Mouse (Mus musculus) ZHBTc4 (cell line): Measurements from ENCODE around the gene Ror2.
A peak's percentile ranks its signal among the peaks of the same experiment; 100 is the strongest.

ENCODE experiments used
- DNase-seq: peaks from one replicate; pipeline ENCODE4 v3.0.0-alpha.2; 2011; ENCODE audit warnings: low read depth, low spot score

The Ror2 gene

DNA sequence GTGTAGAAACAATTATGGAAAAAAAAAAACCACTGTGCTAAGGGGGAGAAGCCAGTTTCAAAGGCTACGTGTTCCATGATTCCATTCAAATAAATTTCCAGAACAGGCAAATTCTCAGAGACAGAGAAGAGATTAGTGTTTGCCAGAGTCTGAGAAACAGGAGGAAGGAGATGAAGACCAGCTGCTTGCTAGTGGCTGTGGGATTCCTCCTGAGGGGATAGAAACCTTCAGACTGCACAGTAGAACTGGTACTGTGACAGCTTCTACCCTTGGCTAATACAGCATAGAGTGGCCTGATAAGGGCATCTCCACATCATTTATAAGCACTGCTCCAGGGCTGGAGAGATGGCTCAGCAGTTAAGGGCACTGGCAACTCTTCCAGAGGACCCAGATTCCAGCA lies 11.2 kb downstream of the Ror2 start:
- no peak for DNase-seq

DNA sequence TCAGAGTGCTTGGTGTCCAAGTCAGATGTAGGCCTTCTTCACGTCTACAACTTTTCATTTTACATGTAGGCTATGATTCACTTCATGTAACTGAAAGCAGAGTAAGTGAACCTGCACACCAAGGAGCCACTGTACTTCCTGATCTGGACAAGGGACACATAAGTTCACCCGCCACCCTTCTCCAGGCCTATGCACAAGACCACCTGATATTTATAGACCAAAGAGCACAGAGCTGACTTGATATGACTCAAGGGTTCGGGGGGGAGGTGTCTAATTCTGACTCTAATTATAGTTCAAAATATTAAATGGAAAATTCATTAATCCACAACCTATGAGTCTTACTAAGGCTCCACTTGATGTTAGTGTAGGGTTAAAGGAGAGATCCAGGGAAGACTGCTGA lies 14.3 kb downstream of the Ror2 start:
- DNase-seq, result no peak

DNA sequence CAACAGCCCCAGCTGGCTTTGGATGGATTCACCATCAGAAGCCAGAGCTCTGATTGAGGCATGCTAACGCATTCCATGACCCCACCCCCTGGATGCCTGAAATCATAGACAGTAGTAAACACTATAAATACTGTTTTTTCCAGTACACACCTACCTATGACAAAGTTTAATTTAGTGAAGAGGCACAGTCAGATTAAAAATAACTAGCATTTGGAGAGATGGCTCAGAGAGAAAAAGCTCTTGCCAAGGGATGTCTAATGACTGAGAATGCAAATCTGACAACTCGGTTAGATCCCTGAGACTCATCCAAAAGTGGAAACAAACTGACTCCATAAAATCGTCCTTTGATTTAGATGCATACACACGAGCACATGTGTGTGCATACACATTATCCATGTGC lies 15.4 kb downstream of the Ror2 start:
- peak; percentile 46 for DNase-seq

DNA sequence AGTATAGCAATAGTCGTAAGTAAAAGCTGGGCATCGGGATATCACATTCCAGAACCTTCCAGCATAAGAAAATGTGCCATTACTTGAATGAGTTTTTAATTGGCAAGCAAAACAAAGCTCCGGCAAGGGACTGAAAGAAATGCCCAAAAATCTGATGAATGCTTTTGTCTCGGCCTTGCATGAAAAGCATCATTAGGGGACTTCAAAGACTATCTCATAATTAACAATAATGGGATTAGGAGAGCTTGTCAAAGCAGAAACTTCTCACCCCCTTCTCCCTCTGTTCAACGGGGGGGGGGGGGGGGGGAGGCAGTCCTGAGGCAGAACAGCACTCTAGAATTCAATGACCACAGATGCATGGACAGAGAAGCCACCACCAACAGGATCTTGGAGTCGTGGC lies 17.4 kb downstream of the Ror2 start:
- DNase-seq, result no peak

DNA sequence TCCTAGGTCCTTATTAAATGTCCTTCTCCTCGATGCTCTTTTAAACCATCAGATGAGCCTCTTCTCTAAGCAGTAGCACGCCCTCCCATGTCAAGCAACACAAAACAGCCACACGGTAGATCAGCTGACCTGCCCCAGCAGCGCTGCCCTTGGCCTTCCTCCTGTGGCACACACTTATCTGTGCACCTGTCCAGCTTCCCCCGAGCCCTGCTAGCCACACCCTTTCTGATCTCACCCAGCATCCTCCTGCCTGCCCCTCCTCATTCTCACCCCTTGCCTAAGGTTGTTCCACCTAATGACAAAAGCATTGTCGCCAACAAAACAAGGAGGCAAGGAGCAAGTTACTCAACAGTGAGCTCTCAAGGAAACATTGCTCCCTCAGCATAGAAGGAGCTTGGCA lies 18.1 kb downstream of the Ror2 start:
- DNase-seq, result no peak

DNA sequence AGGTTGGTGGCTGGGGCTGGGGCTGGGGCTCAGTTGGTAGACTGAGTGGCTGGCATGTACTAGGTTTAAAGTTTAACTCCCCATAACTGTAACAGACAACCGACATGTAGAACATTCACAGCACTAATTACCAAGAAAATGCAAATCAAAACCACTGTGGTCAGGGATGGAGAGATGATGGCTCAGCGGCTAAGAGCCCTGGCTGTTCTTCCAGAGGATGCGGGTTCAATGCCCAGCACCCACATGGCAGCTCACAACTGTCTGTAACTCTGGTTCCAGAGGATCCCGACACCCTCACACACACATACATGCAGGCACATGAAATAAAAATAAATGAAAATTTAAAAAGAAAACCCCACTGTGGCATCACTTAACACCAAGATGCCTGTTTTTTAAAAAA lies 18.8 kb downstream of the Ror2 start:
- DNase-seq, result no peak

DNA sequence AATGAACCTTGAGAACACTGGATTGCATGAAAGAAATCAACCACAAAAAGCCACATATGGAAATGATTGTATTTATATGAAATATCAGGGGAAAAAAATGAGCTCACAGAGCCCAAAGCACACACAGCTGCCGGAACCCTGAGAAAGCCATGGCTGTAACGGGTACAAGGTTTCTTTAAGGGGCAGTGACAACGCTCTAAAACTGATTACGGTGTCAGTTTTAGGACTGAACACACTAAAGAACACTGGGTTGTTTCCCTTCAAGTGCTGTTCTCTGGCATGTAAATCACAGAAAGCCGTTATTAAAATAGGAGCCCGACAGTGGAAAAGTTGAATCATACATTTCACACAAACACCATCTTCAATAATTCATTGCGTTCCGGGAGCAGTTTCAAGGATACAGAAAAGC lies 19.4 kb downstream of the Ror2 start:
- DNase-seq, result no peak

DNA sequence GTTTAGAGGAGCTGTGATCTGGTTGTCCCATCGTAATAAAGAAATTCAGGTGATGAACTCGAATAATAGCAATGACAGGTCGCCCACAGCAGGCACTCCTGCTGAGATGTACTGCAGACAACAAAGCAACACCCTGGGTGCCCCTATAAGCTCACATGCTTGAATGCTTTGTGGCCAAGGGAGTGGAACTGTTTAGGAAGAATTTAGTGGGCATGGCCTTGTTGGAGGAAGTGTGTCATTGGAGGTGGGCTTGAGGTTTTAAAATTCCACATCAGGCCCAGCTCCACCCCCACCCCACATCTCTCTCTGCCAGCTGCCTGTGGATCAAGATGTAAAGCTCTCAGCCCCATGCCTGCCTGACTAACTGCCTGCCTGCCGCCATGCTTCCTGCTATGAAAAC lies 21.0 kb downstream of the Ror2 start:
- DNase-seq, result peak; percentile 57

DNA sequence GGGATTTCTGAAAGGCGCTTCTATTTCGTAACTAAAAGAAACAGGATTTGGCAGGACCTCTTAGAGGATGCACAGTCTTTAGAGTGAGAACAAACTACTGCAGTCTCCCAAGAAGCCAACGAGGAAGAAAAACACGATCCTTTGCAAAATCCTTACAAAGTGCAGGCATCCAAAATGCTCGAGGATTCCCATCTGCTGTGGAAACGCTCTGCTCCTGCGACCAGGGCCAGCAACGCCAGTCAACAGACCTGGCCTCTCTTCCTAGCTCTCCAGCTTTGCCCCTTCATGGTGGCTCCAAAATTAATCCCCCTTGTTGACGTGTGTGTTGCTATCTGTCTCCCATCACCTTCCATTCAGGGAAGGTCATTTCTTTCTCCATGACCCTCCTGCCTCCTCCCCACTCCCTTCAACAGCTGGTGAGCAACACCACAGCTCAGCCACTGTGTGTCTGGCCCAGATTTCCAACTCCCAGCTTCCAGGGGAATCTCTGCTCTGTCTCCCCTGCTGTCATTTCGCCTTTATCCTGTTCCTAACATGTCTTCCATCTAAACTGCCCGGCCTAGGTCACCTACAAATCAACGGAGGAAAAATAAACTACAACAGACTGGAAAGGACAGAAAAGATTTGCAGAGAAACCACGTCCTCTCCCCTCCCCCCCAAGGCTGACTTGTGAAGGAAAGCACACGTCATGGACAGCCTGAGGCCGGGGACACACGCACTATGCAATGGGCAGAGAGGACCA lies 23.2 kb downstream of the Ror2 start:
- DNase-seq, result no peak

DNA sequence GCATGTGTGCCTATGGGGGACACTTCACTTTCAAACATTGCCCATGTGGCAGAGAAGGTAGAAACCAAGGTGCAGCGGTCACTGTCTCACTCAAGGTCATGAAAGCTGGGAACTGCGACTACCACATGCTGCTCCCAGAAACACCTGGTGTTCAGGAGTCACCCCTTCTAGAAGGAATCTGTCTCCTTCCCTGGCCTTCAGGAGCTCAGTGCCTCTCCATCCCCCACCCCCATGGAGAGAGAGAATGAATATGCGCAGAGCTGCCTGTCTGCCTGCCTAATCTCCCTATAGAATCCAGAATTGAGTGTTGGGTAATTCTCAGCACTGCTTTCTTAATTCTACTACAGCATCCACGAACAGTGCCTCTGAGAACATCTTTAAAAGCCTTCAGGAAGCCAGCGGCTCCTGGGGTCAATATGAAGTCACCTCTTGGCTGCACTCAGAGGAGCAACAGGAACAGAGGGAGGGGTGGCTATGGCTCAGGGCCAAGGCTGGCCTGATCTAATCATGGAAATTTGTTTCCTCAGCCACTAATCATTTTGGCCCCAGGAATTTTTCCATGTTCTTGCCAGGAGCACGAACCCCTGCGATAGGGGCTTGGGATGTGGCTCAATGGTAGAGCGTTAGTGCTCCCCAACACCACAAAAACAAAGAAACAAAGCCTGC lies 24.7 kb downstream of the Ror2 start:
- peak; percentile 55 for DNase-seq

DNA sequence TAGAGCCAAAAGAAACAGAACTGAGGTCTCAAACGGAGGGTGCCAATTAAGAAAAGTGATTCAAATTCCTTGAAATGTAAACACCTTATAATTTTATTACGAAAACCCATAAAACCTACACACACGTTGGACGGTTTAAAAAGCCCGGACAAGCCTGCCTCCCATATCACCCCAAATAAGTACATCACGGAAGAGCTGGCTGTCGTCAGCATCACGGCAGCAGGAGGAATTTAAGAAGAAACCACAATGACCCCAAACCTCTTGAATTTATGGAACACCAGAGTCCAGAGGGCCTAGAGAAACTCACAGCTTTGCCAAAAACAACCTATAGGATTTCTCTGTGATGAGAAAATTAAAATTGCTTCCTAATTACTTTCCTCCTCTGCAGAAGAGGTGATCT lies 27.0 kb downstream of the Ror2 start:
- no peak for DNase-seq

DNA sequence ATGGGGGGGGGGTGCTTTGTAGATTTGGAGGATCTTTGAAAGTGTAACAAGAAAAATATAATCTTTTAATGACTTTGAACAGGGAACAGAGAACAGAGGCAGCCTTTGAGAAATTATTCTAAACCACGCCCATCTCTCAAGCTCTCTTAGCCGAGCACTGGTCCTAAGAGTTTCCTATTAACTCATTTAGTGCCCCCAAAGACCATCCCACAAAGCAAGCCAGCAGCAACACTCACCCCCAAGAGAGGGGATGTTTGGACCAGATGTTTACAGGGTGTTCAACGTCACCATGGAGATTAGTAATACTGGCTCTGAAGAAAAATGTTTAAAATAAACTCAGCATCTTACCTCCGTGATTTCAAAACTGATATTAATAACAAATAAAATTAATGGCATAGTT lies 27.4 kb downstream of the Ror2 start:
- no peak for DNase-seq

DNA sequence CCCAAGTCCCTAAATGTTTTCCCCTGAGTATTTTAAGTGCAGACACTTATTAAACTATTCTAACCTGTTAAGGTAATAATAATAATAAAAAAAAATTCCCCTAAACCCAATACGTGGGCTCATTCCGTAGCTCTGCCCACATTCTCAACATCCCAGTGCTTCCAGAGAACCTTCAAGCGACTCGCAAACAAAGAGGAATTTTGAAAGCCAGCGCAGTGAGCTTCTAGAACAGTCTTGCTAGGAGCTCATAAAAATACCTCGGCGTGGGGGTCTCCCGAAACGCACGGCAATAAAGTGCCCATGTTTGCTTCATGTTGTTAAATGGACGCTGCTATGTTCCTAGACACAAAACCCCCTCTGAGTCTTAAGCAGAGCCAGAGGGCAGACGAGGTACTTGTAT lies 32.7 kb downstream of the Ror2 start:
- DNase-seq, result no peak

DNA sequence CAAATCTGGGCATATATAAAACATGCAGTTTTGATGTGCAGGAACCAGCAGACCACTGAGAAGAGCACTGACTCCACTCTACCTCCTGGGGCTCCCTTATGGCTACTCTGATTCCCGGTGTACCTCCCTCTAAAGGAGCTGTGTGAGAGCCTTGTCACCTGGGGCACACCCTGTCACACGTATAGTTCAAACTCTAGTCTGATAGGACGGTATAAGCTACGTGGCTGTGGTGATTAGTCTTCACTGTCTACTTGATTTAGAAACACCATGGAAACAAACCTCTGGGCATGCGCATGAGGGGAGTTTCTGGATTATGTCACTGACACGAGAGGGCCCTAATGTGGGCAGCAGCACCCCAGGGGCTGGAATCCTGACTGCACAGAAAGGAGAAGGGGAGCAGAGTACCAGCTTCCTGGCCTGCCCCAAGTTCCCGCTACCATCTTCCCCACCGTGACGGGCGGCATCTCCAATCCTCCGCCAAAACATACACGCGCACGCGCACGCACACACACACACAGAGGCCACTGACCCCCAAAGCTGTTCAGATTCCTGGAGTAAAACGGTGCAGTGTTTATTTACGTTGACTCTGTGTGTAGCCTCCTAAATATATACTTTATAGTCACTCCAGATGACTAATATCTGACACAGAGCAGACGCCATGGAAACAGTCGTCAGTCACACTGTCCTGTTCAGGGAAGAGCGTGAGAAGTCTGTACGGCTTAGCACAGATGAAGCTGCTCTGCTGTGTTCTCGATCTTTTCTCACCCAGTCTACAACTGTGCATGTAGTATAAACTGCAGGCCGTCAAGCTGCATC lies 37.1 kb downstream of the Ror2 start:
- no peak for DNase-seq

DNA sequence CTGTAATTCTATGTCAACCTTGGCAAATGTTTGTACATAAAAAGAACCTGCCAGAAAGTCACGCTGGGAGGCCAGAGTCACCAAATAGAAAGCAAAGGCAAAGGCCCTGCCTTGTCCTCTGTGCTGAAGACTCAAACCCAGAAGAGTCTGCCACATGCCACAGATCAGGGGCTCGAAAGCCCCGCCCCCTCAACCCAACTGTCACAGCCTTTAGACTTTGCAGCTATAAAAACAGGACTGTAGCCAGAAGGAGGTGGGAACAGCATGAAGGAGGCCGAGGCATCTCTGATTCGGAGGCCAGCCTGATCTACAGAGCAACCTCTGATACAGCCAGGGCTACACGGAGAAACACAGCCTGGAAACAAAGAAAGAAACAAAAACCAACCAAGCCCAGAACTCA lies 37.8 kb downstream of the Ror2 start:
- peak; percentile 67 for DNase-seq

DNA sequence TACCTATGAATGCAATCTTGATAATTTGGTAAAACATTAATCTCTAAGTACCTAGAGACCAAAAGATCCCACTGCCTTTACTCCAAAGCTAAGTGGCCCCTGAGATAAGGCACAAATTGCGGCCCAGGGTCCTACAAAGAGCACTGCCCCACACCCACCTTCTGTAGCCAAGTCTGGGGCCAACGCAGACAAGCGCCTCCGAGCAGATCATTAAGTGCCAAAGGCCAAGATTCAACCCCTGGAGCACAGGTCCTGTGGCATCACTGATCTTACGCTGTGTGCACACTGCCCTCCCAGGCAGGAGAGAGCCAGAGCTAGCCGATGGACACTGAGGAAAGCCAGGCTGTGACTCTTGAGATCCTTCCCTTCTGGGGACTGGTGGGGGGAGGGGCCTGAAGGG lies 38.7 kb downstream of the Ror2 start:
- no peak for DNase-seq

DNA sequence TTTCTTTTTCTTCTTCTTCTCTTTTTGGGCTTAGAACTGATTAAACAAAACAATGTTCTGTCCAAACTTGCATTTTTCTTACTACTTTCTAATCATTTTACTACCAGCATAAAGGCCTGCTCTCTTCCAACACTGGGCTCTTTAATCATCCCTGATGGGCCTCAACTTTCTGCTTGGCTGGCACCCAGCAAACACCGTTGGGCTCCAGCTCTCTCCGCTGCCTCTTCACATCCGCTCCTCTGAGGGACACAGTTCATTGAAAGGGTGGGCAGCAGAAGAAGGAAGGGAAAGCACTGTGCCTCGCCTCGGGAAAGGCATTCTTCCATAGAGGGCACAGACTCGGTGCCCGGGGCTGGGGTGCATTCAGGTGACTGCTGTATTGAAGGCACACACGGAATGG lies 41.8 kb downstream of the Ror2 start:
- DNase-seq, result no peak

DNA sequence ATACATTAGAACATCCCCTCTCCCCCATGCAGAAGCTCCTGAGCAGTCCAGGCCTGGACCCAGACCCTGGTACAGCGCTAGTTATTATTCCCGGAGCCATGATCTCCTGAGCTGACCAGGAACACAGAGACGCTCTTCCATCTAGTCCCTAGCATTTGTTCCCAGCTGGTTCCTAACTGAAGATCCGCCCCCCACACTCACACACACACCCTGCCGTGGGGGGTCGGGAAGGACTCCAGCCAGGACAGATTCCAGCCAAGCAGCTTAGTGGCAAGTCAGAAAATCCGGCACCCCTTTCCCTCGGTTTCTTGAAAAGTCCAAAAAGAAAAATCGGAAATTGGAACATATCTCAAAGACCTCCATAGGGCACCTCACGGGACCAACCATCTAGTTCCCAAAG lies 48.5 kb downstream of the Ror2 start:
- no peak for DNase-seq

DNA sequence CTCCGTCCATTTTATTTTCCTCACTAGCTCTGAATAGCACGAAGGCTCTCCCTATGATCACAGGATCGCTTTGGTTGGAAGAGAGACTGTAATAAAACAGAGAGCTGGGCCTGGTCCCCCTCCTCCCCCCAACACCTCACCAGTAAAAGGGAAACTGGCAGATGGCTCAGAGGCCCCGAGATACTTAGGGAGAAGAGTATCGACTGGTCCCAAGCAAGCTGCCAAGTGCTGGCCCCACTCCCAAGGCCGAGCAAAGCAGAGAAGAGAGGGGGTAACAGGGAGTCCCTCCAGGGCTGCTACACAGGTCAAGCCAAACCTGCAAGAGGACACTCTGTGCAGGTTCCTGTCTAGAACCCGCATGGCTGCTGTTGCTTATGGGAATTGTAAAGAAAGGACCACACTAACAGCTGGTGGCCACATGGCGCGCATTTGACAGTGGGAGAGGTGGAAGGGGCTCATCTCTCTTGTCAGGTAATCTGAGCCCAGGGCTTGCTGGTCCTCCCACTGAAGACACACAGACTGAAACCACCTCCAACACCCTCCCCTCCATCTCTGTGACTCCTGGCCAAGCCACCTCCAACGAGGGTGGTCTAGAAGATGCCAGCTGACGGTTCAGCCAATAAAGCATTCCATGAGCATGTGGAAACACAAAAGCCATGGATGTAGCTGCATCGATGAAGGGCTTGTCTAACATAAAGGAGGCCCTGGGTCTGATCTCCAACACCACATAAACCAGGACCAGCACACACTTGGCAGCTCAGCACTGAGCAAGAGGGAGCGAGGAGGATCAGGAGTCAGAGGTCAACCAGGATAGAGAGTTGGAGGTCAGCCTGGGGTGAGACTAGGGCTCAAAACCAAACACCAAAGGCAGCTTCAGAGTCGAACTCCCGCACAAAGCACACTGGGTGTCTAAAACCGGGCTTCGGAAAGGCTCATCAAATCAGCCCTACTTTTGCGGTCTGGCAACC lies 49.2 kb downstream of the Ror2 start:
- DNase-seq, result peak; percentile 40

DNA sequence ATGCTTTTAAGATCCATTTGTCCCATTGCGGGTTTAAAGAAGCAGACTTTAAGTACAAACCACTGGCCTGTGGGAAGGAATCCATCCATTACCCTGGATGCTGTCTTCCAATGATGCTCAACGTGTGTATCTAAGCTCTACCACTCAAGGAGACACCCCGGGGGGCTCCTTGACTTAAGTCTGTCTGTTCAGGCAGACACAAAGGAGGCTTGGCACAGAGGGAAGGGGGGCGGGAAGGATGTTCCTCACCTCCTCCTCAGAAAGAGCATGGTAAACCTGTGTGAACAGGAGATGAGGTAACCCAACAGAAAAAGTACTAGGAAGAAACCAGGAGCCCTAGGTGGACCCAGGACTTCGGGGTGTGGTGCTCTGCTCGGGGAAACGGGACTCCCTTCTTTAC lies 50.0 kb downstream of the Ror2 start:
- DNase-seq, result no peak

DNA sequence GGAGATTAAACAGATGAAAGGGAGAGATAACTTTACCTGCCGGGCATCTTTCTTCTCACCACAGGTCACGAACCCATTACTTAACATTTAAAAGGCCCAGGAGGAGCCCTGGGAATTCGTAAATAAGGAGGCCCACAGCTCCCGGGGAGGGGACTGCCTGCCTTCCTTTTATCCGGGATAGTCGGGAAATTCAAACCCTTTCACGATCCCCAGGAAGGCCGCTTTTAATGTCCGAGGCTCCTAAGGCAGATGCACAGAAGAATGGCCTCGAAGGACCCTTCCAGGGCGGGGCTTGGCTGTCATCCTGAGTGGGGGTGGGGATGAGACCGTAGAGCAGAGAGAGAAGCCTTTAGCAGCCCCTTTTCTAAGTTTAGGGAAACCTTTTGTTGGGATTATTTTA lies 51.1 kb downstream of the Ror2 start:
- peak; percentile 96 for DNase-seq
